Mouse (Mus musculus): ENCODE data around the gene Tomm40.

GRCm38 (mm10) chr7:19719200-19719599, 4.0 kb upstream of the Tomm40 start:
- TF ChIP-seq CTCF (IDR thresholded peaks at IDR 0.05; ENCODE audit: low read depth) = no peak
- no peak for TF ChIP-seq EP300 (optimal IDR thresholded peaks at IDR 0.05)

All from stomach, postnatal 0 days (tissue).